Mouse (Mus musculus) MEL (cell line): ENCODE results near the gene Zhx3. TPM values are rescaled to one million over a fixed set of nuclear protein-coding genes. Genes with fewer than 3 reads are reported as not detected.

Experiments
- DNase-seq: peaks from one replicate; pipeline ENCODE4 v3.0.0; 2011; ENCODE audit warnings: low read depth, low spot score
- H3K27ac ChIP-seq: 2 replicates; pipeline ENCODE4 v1.5.1; 2012; ENCODE audit warnings: low read depth, mild to moderate bottlenecking, control low read depth, low read length, moderate library complexity; ENCODE audit not compliant: control insufficient read depth
- H3K27me3 ChIP-seq, 2 experiments: fragments of 150-350 bp in 1 of 2; sonication (generic) in 1 of 2; 2 replicates each; pipeline ENCODE4 v1.6.1; 2012; ENCODE audit warnings: low read length in 2 of 2, mild to moderate bottlenecking in 2 of 2, improper control_type of control experiment in 1 of 2, moderate library complexity in 1 of 2; ENCODE audit not compliant: insufficient read depth in 2 of 2, control insufficient read depth in 1 of 2
- H3K36me3 ChIP-seq, 2 experiments: 2 replicates each; pipeline ENCODE4 v1.6.1; 2012 to 2014; ENCODE audit warnings: low read length in 2 of 2, improper control_type of control experiment in 1 of 2, inconsistent platforms in 1 of 2, mild to moderate bottlenecking in 1 of 2; ENCODE audit not compliant: insufficient read depth in 2 of 2, control insufficient read depth in 1 of 2
- H3K4me1 ChIP-seq, 2 experiments: fragments of 150-350 bp in 1 of 2; sonication (generic) in 1 of 2; 2 replicates each; pipeline ENCODE4 v1.6.1; 2012; ENCODE audit warnings: low read length in 2 of 2, improper control_type of control experiment in 1 of 2, mild to moderate bottlenecking in 1 of 2; ENCODE audit not compliant: insufficient read depth in 2 of 2, control insufficient read depth in 1 of 2
- H3K4me3 ChIP-seq, 2 experiments: fragments of 150-350 bp in 1 of 2; sonication (generic) in 1 of 2; 2 replicates each; pipeline ENCODE4 v1.5.1; 2012; ENCODE audit warnings: low read depth in 2 of 2, low read length in 2 of 2, mild to moderate bottlenecking in 2 of 2, moderate library complexity in 2 of 2, control low read depth in 1 of 2, improper control_type of control experiment in 1 of 2; ENCODE audit not compliant: control insufficient read depth in 1 of 2, insufficient read depth in 1 of 2
- H3K79me2 ChIP-seq: 2 replicates; pipeline ENCODE4 v1.6.1; 2012; ENCODE audit warnings: mild to moderate bottlenecking, low read length, moderate library complexity; ENCODE audit not compliant: control insufficient read depth, poor library complexity, insufficient read depth
- H3K9ac ChIP-seq: 2 replicates; pipeline ENCODE4 v1.6.1; 2012; ENCODE audit warnings: low read depth, mild to moderate bottlenecking, control low read depth, low read length, moderate library complexity; ENCODE audit not compliant: control insufficient read depth, poor library complexity, severe bottlenecking
- H3K9me3 ChIP-seq: fragments of 150-350 bp; sonication (generic); replicated peaks from 2 replicates; pipeline ENCODE4 v1.6.1; 2012; ENCODE audit warnings: mild to moderate bottlenecking, low read length, improper control_type of control experiment, moderate library complexity; ENCODE audit not compliant: insufficient read depth
- EP300 ChIP-seq, 2 experiments: IDR thresholded peaks; 2 replicates each; pipeline ENCODE4 v1.6.1; 2011; ENCODE audit warnings: improper control_type of control experiment in 2 of 2, low read length in 2 of 2, low read depth in 1 of 2, mild to moderate bottlenecking in 1 of 2
- GATA1 ChIP-seq: IDR thresholded peaks from 2 replicates; pipeline ENCODE4 v1.6.1; 2011; ENCODE audit warnings: low read depth, low read length, improper control_type of control experiment
- HCFC1 ChIP-seq: IDR thresholded peaks from 2 replicates; pipeline ENCODE4 v1.6.1; 2012; ENCODE audit warnings: low read depth, mild to moderate bottlenecking, inconsistent platforms, low read length, improper control_type of control experiment, moderate library complexity
- MAX ChIP-seq: IDR thresholded peaks from 2 replicates; pipeline ENCODE4 v1.6.1; 2011; ENCODE audit warnings: low read length, improper control_type of control experiment
- MAZ ChIP-seq: IDR thresholded peaks from 2 replicates; pipeline ENCODE4 v1.6.1; 2012; ENCODE audit warnings: low read depth, mild to moderate bottlenecking, inconsistent platforms, low read length, improper control_type of control experiment
- MXI1 ChIP-seq: IDR thresholded peaks from 2 replicates; pipeline ENCODE4 v1.6.1; 2011; ENCODE audit warnings: mild to moderate bottlenecking, low read depth, low read length, improper control_type of control experiment
- MYC ChIP-seq: IDR thresholded peaks from 2 replicates; pipeline ENCODE4 v1.6.1; 2011; ENCODE audit warnings: low read depth, mild to moderate bottlenecking, low read length, improper control_type of control experiment, moderate library complexity
- POLR2AphosphoS5 ChIP-seq: IDR thresholded peaks from 2 replicates; pipeline ENCODE4 v1.6.1; 2012; ENCODE audit warnings: low read depth, borderline replicate concordance, mild to moderate bottlenecking, inconsistent platforms, low read length, moderate library complexity, mixed read lengths
- RCOR1 ChIP-seq: IDR thresholded peaks from 2 replicates; pipeline ENCODE4 v1.6.1; 2012; ENCODE audit warnings: low read depth, mild to moderate bottlenecking, inconsistent platforms, low read length, improper control_type of control experiment
- TAL1 ChIP-seq: IDR thresholded peaks from 2 replicates; pipeline ENCODE4 v1.6.1; 2012; ENCODE audit warnings: mild to moderate bottlenecking, inconsistent platforms, low read length, moderate library complexity, mixed read lengths
- TCF12 ChIP-seq: IDR thresholded peaks from 2 replicates; pipeline ENCODE4 v1.6.1; 2014; ENCODE audit warnings: low read depth, mild to moderate bottlenecking, inconsistent platforms, low read length, improper control_type of control experiment, moderate library complexity
- ZC3H11A ChIP-seq: IDR thresholded peaks from 2 replicates; pipeline ENCODE4 v1.6.1; 2012; ENCODE audit warnings: low read depth, mild to moderate bottlenecking, inconsistent platforms, low read length, improper control_type of control experiment
- polyA plus RNA-seq, 2 experiments: library from polyadenylated mRNA; stranded (reverse) in 1 of 2; unstranded in 1 of 2; fragments of >175 nt in 1 of 2; fragments of >200 nt in 1 of 2; gene quantifications; 2 replicates each; pipeline versions ENCODE4 v1.2.1 to v1.2.4; 2012; ENCODE audit warnings: low replicate concordance in 2 of 2, low read depth in 1 of 2; ENCODE audit not compliant: insufficient read length in 2 of 2, insufficient read depth in 1 of 2, missing spikeins in 1 of 2
- total RNA-seq: library from RNA; depleted of rRNA; stranded (reverse); fragments of 300-350 nt; gene quantifications from 2 replicates; pipeline ENCODE4 v1.2.3, GENCODE M21; 2012

Zhx3 gene
- total and polyA plus RNA-seq, 3 experiments, result 4.4 to 4.8 TPM; not detected in 1

DNA sequence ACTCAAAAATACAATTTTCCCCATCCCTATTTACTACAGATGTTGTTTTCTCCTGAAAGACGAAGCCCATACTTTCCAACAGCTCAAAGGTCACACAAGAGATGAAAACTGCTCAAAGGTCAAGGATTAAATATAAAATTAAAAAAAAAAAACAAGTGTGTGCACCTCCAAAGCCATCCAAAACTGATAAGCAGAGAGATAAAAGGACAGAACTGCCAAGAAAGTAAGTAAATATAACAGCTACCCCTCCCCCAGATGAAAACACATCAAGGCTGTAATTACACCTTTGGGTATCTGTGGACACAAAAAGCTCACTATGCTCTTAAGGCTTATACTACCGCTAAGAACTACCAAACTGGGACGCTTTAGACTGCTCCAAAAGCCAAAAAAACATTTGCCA, 3.4 kb downstream of the Zhx3 start (continued):
- TF ChIP-seq EP300 (IDR thresholded peaks at IDR 0.05; ENCODE audit: low read depth in 1 of 2, low read length in 2 of 2), result no peak

DNA sequence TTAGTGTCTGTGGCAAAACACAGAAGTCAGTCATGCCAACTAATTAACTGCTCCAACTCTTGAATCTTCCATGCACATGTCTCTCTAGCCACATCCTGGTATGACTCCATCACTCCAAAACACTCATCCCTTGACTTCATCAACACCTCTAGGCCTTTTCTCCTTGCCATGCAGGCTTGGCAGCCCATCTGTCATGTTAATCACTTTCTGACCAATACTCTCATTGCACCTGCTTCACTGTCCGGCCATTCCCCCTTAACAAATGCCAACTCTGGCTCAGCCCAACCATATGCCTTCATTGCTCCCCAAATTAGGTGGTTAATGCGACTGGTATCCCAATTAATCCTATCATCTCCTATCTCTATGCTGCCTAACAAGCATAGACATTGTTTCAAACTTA, 7.5 kb downstream of the Zhx3 start:
- DNase-seq, result no peak
- no peak for TF ChIP-seq MAX
- no peak for TF ChIP-seq ZC3H11A
- no peak for TF ChIP-seq GATA1
- no peak overlapping the region for H3K9ac ChIP-seq
- no peaks in the 10 kb centered on the region for H3K9me3 ChIP-seq
- no peak overlapping the region for H3K27ac ChIP-seq
- no peak overlapping the region for H3K4me3 ChIP-seq
- peaks cover 4 to 9% of the 10 kb centered on the region in 2 experiments for H3K4me1 ChIP-seq
- H3K79me2 ChIP-seq, result no peaks in the 10 kb centered on the region; the same call in 1 of the 2 replicates
- peaks cover 0 to 18% of the 10 kb centered on the region in 2 experiments; a peak in 2 of 4 replicates for H3K36me3 ChIP-seq
- no peaks in the 10 kb centered on the region for H3K27me3 ChIP-seq

DNA sequence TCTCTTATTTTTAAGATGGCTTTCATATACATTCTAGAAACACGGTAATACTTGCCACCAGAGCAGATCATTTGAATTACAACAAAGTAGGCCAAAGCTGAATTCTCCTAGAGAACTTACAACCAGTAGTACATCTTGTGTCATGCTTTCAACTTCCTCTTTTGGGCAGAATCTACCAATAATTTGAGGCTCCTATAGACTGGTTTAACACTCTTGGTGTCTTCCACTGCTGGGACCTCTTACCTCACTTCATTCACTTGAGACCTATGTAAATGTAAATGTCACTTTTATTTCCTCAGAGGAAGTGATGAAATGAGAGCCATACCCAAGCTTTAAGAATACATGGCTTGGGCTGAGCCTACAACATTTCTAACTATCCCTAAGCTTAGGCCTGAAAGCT, 8.7 kb downstream of the Zhx3 start:
- peaks cover 0 to 15% of the 10 kb centered on the region in 2 experiments; a peak in 2 of 4 replicates for H3K36me3 ChIP-seq
- H3K4me3 ChIP-seq, result no peak overlapping the region
- TF ChIP-seq MYC, result peak; percentile 27; the same call in 1 of the 2 replicates
- TF ChIP-seq HCFC1, result no peak
- no peak for TF ChIP-seq MAZ
- no peak overlapping the region for H3K27ac ChIP-seq
- DNase-seq, result peak; percentile 61
- no peaks in the 10 kb centered on the region for H3K9me3 ChIP-seq
- no peaks in the 10 kb centered on the region for H3K27me3 ChIP-seq
- peaks cover 0 to 13% of the 10 kb centered on the region in 2 experiments; a peak in 3 of 4 replicates for H3K4me1 ChIP-seq
- H3K79me2 ChIP-seq, result no peaks in the 10 kb centered on the region; the same call in 1 of the 2 replicates
- H3K9ac ChIP-seq, result no peak overlapping the region

DNA sequence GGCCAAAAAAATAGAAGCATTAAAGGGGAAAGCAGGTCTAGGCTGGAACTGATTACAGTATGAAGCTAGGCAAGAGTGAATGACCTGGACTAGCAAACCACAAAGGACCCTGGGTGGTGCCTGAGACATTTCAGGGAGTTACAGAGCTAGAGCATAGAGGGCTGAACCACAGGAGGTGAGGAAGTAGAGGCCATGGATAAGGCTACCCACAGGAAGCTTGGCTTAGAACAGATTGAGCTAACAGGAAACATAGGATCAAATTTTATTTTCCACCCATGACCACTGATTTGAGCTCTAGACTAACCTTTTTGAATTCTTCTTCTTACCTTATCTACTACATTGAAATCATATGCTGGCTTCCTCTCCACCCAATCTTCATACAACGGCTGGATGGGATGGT, 12.4 kb downstream of the Zhx3 start:
- Histone ChIP-seq H3K9me3 (no peaks in the 10 kb centered on the region), H3K36me3 (peaks cover 0 to 15% of the 10 kb centered on the region in 2 experiments; a peak in 2 of 4 replicates), H3K9ac (no peak overlapping the region), H3K27me3 (no peaks in the 10 kb centered on the region), H3K4me3 (no peak overlapping the region), H3K79me2 (no peaks in the 10 kb centered on the region; the same call in 1 of the 2 replicates), H3K4me1 (peaks cover 0 to 13% of the 10 kb centered on the region in 2 experiments; a peak in 2 of 4 replicates), H3K27ac (no peak overlapping the region)
- peak; percentile 65 for DNase-seq
- TF ChIP-seq POLR2AphosphoS5 (no peak), RCOR1 (peak; percentile 97), GATA1 (peak; percentile 67), EP300 (IDR thresholded peaks at IDR 0.05; ENCODE audit: low read depth in 1 of 2, low read length in 2 of 2) (peak; percentile 67 to 71), TCF12 (peak; percentile 37; the same call in 1 of the 2 replicates), TAL1 (peak; percentile 60), MXI1 (no peak)
